Mouse (Mus musculus): ENCODE results near the gene Tmed4.

Gene Tmed4

GRCm38 (mm10) chr11:6274387-6275093, at the start of gene Tmed4:
TSS of gene Tmed4 (minus strand) at chr11:6274870.
- DNase-seq (ENCODE audit: low spot score) = peak; percentile 95

- no peak for DNase-seq (ENCODE audit: low spot score)
Measured at GRCm38 (mm10) chr11:6323348-6323747, 48.7 kb upstream of the Tmed4 start.

- DNase-seq (ENCODE audit: low spot score) = no peak
Measured at GRCm38 (mm10) chr11:6322086-6322485, 47.4 kb upstream of the Tmed4 start.

DNA sequence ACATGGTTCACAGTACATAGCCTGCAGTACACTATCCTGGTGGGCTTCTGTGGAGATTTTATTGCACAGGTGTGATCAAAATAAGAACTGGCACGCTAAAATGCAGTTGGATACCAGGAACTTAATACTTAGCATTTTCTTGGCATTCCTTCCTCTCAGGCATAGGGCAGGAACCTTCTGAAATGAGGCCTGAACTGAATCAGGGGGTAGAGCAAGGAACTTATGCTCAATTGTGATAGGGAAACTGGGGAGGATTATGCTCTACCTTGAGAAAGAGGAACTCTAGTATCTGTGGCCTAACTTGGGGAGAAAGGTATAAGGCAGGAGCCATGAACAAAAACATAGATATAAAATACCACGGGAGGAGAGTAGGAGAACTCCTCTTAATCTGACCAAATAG, 44.7 kb upstream of the Tmed4 start:
- no peak for DNase-seq (ENCODE audit: low spot score)

- DNase-seq (ENCODE audit: low spot score) = no peak
Measured at GRCm38 (mm10) chr11:6318559-6318958, 43.9 kb upstream of the Tmed4 start.

DNA sequence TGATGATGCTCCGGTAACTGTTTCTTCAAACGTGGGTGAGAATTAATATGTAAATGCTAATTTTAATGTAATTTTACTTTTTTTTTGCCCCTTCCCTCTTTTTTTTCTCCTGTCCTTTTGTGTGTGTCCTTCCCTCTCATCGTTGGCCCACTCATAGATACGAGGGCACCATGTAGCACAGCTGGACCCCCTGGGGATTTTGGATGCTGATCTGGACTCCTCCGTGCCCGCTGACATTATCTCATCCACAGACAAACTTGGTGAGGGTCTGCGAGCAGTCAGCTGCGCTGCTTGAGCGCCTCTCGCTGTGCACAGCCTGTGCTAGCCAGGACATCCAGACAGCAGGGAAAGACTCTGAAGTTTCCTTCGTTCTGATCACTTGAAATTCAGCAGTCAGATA, 42.2 kb upstream of the Tmed4 start:
- DNase-seq (ENCODE audit: low spot score) = no peak

DNA sequence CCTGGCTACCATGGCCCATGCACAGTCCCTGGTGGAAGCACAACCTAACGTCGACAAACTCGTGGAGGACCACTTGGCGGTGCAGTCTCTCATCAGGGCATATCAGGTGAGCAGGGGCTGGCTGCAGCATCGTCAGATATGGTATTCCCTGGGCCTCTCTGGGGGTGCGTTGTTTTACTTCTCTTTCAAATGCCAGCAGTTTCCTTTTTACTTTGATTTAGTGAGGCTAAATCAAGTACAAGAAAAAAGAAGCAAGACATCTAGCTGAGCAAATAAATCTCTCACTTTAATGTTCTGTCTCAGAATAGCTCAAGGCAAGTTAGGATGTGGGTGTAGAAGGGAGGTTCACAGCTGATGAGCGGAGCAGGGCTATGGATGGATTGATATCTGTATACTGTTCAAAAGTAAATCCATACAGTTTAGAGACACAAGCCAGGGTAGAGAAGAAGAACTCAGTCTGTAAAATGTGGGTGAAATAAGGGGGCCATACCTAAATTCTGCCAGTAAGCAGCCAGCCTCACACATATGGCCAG, 39.3 kb upstream of the Tmed4 start:
- DNase-seq (ENCODE audit: low spot score) = no peak

GRCm38 (mm10) chr11:6308181-6308580, 33.5 kb upstream of the Tmed4 start:
- no peak for DNase-seq (ENCODE audit: low spot score)

GRCm38 (mm10) chr11:6305943-6306430, 31.3 kb upstream of the Tmed4 start:
- DNase-seq (ENCODE audit: low spot score) = no peak

- no peak for DNase-seq (ENCODE audit: low spot score)
Measured at GRCm38 (mm10) chr11:6302793-6303192, 28.1 kb upstream of the Tmed4 start.

- DNase-seq (ENCODE audit: low spot score) = no peak
Measured at GRCm38 (mm10) chr11:6299435-6299834, 24.8 kb upstream of the Tmed4 start.

DNA sequence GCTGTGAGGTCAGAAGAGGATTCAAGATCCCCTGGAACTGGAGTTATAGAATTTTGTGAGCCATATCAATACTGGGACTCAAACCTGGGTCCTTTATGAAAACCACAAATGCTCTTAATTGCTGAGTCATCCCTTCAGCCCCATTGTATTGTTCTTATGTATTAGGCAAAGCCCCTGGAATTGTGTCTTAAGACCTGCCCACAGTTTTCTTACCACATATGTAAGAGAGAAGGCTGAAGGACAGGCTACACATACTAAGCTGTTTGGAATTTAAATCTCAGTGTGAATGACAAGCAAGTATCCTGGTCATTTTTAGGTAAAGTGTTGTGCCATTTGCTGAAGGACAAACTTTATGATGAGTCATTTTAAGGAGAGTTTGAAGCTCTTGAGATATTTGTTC, 21.4 kb upstream of the Tmed4 start:
- DNase-seq (ENCODE audit: low spot score) = no peak

- DNase-seq (ENCODE audit: low spot score) = no peak
Measured at GRCm38 (mm10) chr11:6294632-6295031, 20.0 kb upstream of the Tmed4 start.

DNA sequence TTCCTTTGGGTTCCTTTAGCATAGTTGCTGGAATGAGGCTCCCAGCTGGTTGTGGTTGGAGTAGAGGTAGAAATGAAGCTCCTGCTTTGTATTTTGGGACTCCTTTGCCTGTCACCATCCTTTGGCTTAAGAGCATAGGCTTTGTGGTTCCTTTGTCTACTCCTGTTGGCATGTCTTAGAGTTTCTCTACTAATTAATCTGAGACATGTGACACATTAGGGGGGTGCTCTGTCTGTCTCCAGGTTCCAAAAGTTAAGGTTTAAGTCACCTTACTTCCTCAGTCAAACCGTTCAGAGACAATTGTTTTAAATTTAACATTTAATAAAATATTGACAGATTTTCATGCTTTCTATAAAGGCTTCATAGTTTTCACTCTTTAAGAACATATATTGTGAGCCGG, 18.9 kb upstream of the Tmed4 start:
- no peak for DNase-seq (ENCODE audit: low spot score)

DNA sequence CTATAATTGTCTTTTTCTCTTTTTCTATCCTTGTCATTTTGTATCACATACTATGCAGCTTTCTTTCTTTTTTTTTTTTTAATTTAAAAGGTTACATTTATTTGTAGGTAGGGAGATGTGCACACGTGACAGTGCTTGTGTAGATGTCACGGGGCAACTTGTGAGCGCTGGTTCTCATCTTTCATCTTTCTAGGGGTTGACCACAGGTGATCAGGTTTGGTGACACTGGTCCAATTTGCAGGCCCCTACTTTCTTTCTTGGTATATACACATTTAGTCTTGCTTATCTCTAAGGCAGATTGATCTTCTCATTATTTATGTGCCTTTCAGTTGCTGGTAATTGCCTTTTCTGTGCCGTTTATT, 18.3 kb upstream of the Tmed4 start:
- DNase-seq (ENCODE audit: low spot score) = no peak

DNA sequence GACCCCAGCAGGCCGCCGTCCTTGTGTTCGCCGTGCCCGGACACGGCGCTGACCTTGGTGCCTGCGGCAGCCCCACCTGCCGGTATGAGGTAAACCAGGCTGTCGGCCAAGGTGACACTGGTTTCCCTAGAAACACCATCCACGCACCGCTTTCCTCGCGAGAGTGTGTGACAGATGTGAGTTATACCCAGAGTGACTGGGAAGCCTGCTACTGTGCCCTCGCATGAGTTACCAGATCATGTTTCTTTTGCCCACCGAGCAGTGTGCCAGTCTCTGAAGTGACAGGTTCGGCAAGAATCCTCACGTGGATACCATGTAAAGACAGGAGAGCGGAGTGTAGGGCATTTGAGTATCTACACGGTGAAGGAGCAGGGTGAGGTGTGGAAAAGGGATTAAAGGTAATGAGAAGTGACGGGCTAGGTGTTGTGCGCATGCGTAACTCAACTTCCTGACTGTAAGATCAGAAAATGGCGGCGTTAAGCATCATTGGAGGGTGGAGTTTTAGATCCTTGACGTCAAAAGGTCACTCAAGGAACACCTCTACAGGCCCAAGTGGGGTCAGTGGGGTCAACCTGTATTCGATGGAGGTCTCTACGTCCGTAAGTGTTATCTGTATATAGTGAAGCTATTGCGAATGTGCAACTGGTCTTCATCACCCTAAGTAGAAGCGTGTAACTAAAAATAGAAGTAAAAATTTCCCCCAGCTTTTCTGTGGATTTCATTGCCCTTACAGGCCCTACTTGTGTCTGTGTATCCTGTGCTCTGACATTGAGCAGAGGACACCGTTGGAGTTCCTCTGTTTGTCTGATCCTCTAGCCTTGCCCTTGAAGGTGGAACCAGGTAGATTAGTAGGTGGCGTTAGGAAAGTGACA, 17.7 kb upstream of the Tmed4 start:
- DNase-seq (ENCODE audit: low spot score) = no peak

GRCm38 (mm10) chr11:6291401-6292115, 16.9 kb upstream of the Tmed4 start, which contains the start of gene Ogdh:
TSS of gene Ogdh (plus strand) at chr11:6291633.
- DNase-seq (ENCODE audit: low spot score) = peak; percentile 96

GRCm38 (mm10) chr11:6290883-6291282, 16.2 kb upstream of the Tmed4 start:
- no peak for DNase-seq (ENCODE audit: low spot score)

DNA sequence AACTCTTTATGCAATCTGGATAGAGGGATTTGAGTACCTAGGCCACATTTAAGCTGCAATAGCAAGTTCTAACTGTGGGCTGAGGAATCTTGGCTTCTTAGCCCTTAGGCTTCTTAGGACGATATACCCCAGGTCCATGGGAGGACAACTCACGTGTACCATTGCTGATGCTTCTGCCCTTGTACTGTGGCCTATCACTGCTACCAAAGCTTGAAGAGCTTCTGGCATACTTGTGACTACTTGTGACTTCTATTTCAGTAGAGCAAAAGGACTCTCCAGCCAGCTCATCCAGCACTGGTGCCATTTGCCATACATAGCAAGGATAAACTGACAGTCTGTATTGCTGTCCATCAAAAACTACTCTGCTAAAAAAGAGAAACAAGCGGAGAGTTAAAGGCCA, 15.5 kb upstream of the Tmed4 start:
- DNase-seq (ENCODE audit: low spot score) = no peak

DNA sequence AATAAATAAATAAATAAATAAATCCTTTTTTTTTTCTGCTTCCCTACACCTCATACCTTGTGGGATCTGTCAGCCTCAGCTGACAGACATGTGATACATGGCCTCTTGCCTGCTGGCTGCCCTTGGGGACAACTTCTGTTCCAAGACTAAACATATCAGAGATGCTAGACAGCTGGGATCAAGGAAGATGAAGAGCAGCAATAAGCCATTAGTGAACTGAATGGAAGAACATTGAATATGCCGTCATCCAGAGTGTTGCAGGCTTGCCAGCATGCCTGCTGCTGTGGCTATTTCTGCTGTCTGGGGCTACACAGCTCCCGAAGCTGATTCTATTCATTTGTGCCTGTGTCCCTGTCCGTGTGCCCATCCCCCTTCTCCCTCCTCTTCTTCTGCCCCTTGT, 8.3 kb upstream of the Tmed4 start:
- DNase-seq (ENCODE audit: low spot score) = no peak

GRCm38 (mm10) chr11:6276466-6276865, 1.8 kb upstream of the Tmed4 start:
- DNase-seq (ENCODE audit: low spot score) = no peak

DNA sequence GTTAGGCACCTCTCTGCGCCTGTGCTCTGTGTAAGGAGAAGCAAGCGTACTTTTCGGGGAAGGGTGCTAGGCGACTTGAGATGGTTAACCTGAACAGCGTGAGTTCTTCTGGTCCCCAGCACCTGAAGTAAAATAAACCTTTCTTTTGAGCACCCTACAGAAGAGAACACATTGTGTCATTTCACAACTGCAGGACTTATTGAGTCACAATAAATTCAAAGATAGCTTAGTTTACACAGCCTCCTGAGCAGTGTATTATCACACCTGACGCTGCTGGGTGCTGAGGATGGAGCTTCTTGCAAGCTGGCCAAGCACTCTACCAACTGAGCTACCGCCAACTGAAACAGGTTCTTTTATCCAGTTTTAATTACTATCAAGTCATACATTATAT, 419 bp upstream of the Tmed4 start:
- no peak for DNase-seq (ENCODE audit: low spot score)

Measured in urinary bladder, postnatal 10 days (tissue).